Mouse (Mus musculus) thymus, adult 2 months (tissue): ENCODE data around the gene Cpxm2.

ENCODE experiments used
- CTCF ChIP-seq: fragments of 200-500 bp; IDR thresholded peaks from 2 replicates; pipeline ENCODE4 v1.5.1; 2012; ENCODE audit warnings: mild to moderate bottlenecking, control low read depth, low read length, moderate library complexity, borderline replicate concordance; ENCODE audit not compliant: control insufficient read depth, poor library complexity, insufficient read depth; ENCODE audit errors: extremely low read depth
- POLR2A ChIP-seq: fragments of 200-500 bp; IDR thresholded peaks from 2 replicates; pipeline ENCODE4 v1.6.1; 2012; ENCODE audit warnings: mild to moderate bottlenecking, low read length, control low read depth, moderate library complexity; ENCODE audit not compliant: control insufficient read depth, poor library complexity, insufficient read depth; ENCODE audit errors: extremely low read depth

DNA sequence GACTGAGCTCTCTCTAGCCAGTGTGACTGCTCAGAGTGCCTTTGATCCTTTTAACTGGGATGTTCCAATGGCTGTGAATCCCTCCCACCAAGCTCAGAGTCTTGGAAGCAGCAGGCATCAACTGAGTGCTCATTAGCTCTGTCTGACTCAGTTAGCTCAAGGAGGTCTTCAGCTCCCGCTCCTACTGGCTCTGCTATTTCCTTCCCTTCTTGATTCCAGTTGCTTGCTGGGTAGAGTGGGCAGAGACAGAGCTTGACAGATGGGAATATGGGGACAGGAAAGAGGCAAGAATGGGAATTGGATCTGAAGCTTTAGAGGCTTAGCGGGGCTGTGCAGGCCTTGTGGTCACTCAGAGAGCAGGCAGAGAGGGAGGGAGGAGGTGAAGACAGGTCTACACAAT is 19.8 kb upstream of the Cpxm2 start:
- TF ChIP-seq CTCF (no peak), POLR2A (no peak)
